Mouse (Mus musculus) myocyte (in vitro differentiated cells): ENCODE results near the gene Myo1d.

ENCODE experiments used
- E2F4 ChIP-seq: IDR thresholded peaks from one replicate; pipeline ENCODE4 v1.6.1; 2011; ENCODE audit warnings: mild to moderate bottlenecking, control low read depth, moderate library complexity; ENCODE audit not compliant: insufficient read depth
- MYOG ChIP-seq, 3 experiments: IDR thresholded peaks; one replicate each; pipeline ENCODE4 v1.6.1; 2011; ENCODE audit warnings: control low read depth in 2 of 3, low read depth in 2 of 3, mild to moderate bottlenecking in 2 of 3; ENCODE audit not compliant: insufficient read length in 2 of 3, control insufficient read depth in 1 of 3, insufficient read depth in 1 of 3
- POLR2A ChIP-seq: IDR thresholded peaks from one replicate; pipeline ENCODE4 v1.6.1; 2011; ENCODE audit warnings: low read depth, mild to moderate bottlenecking, control low read depth, moderate library complexity; ENCODE audit not compliant: insufficient read length
- SRF ChIP-seq: IDR thresholded peaks from one replicate; pipeline ENCODE4 v1.6.1; 2011; ENCODE audit warnings: low read depth; ENCODE audit not compliant: control insufficient read depth, insufficient read length

GRCm38 (mm10) chr11:80724701-80725100 is 55.1 kb downstream of the Myo1d start:
- TF ChIP-seq SRF, result no peak
- no peak for TF ChIP-seq POLR2A
- no peak for TF ChIP-seq MYOG (IDR thresholded peaks at IDR 0.05; ENCODE audit: control insufficient read depth in 1 of 3, insufficient read depth in 1 of 3, insufficient read length in 2 of 3, low read depth in 2 of 3)
- TF ChIP-seq E2F4, result no peak
